Mouse (Mus musculus) limb, embryonic 11.5 days (tissue): ENCODE measurements around the gene Zfp853. TPM values are rescaled to one million over a fixed set of nuclear protein-coding genes. Genes with fewer than 3 reads are reported as not detected.

Experiments
- ATAC-seq: fragments of 200-750 bp; cut with Nextera tagmentation; 2 replicates; pipeline ENCODE4 v1.8.0; 2017; ENCODE audit warnings: low read depth; ENCODE audit not compliant: insufficient number of reproducible peaks, low FRiP score, low TSS enrichment
- DNase-seq: peaks from one replicate; pipeline ENCODE4 v3.0.0-alpha.2; 2015; ENCODE audit warnings: low spot score
- H3K27ac ChIP-seq: fragments of 300-500 bp; sonication (generic); replicated peaks from 2 replicates; pipeline ENCODE4 v1.5.1; 2014; ENCODE audit warnings: low read depth, mild to moderate bottlenecking, low read length
- H3K27me3 ChIP-seq: fragments of 300-500 bp; sonication (generic); 2 replicates; pipeline ENCODE4 v1.6.1; 2014; ENCODE audit warnings: mild to moderate bottlenecking, low read length, mixed read lengths; ENCODE audit not compliant: control insufficient read depth, insufficient read depth
- H3K36me3 ChIP-seq: fragments of 300-500 bp; sonication (generic); 2 replicates; pipeline ENCODE4 v1.6.1; 2014; ENCODE audit warnings: mild to moderate bottlenecking, low read length, moderate library complexity, mixed read lengths; ENCODE audit not compliant: control insufficient read depth, insufficient read depth
- H3K4me1 ChIP-seq: fragments of 300-500 bp; sonication (generic); 2 replicates; pipeline ENCODE4 v1.6.1; 2014; ENCODE audit warnings: low read length, mixed read lengths; ENCODE audit not compliant: control insufficient read depth, insufficient read depth
- H3K4me2 ChIP-seq: fragments of 300-500 bp; sonication (generic); 2 replicates; pipeline ENCODE4 v1.6.1; 2014; ENCODE audit warnings: low read depth, mild to moderate bottlenecking, moderate library complexity; ENCODE audit not compliant: severe bottlenecking
- H3K4me3 ChIP-seq: fragments of 300-500 bp; sonication (generic); 2 replicates; pipeline ENCODE4 v1.5.1; 2014; ENCODE audit warnings: low read depth, low read length
- H3K9ac ChIP-seq: fragments of 300-500 bp; sonication (generic); 2 replicates; pipeline ENCODE4 v1.6.1; 2014; ENCODE audit warnings: mild to moderate bottlenecking, low read length
- H3K9me3 ChIP-seq: fragments of 300-500 bp; sonication (generic); 2 replicates; pipeline ENCODE4 v1.6.1; 2016; ENCODE audit warnings: low read length; ENCODE audit not compliant: control insufficient read depth
- WGBS: fragments of 180-500 bp; shearing (Covaris S2); extraction: QIAGEN DNeasy Blood & Tissue Kit; methylation state at CpG from one replicate; pipeline ENCODE4 v1.1.7; 2014; 5-methylcytosine and 5-hydroxymethylcytosine counted together
- polyA plus RNA-seq: library from polyadenylated mRNA; unstranded; fragments of >200 nt; fragmentation: Nextera tagmentation; extraction: Ambion mirVana; gene quantifications from 2 replicates; pipeline ENCODE4 v1.2.1, GENCODE M21; 2014

The Zfp853 gene
- polyA plus RNA-seq, 1 experiment from 2014 or later, result 0.08 TPM

DNA sequence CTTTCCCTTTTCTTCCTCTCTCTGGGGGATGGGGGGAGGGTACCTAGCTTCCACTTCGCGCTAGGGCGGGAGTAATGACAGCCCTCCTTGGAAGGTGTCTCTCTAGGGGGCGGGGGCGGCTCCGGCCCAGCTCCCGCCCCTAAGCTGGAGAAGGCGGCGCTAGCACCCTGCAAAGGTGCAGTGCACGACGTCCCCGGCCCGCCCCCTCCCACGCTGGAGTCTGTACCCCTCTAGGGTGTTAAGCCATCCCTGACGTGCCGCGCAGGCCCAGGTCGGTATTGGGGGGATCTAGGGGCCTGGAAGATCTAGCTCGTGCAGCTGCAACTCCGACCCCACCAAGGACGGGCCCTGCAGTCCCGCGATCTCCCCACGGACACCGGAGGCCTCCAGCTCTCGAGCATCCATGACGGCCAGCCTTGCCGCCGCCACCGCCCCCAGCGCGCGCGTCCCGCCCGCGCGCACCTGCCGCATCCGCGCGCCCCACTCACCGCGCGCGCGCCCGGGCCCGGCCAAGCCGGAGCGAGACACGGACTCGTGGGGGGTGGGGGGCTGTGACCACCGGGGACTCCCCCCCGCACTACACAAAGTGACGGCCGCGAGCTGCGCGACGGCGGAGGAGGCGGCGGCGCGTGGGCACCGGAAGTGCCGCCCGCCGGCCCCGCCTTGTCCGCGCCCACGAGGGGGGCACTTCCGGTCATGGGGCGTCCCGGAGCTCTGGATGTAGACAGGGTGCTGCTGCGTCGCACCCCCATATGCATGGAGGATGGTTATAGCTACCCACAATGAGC, 23.9 kb downstream of the Zfp853 start, which contains the start of gene Zfp316:
TSS of gene Zfp316 (minus strand) at position 660 of the 788 bp plus-strand sequence.
- Histone ChIP-seq H3K9me3 (no peaks in the 10 kb centered on the region), H3K36me3 (no peaks in the 10 kb centered on the region), H3K27ac (peak within 1 kb of the TSS; percentile 8; the same call in 1 of the 2 replicates), H3K4me3 (peak within 1 kb of the TSS; percentile 79), H3K4me1 (0 out of 2 replicates have a peak, but pooled peaks cover 5% of the 10 kb centered on the region), H3K4me2 (peak within 1 kb of the TSS; percentile 92), H3K9ac (peak within 1 kb of the TSS; percentile 86), H3K27me3 (no peaks in the 10 kb centered on the region)
- DNase-seq, result peak; percentile 75
- WGBS, result under 1% methylated on average over 72 of the region's 79 CpGs
- peak; percentile 81 for ATAC-seq

DNA sequence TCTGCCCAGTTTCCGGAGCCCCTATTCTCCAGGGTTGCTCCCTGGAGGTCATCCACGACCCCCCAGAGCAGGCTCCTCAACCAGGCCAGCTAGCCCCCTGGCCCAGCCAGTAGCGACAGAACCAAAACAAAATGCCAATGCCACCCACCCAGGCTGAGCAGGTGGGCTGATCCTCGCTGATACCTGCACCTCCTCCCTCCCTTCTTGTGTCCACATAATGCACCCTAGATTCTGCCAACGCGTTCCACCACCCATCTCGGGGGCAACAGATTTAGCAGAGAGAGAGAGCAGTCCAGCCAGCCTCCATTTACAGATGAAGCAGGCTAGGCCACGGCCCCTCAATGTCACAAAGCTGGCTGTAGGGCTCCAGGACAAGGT, 24.4 kb downstream of the Zfp853 start:
- Histone ChIP-seq H3K4me3 (peak overlapping the region; percentile 79), H3K4me2 (peak overlapping the region; percentile 92), H3K36me3 (no peaks in the 10 kb centered on the region; the same call in 1 of the 2 replicates), H3K27ac (no peak overlapping the region), H3K27me3 (no peaks in the 10 kb centered on the region), H3K9me3 (no peaks in the 10 kb centered on the region), H3K4me1 (0 out of 2 replicates have a peak, but pooled peaks cover 5% of the 10 kb centered on the region), H3K9ac (peak overlapping the region; percentile 86)
- peak; percentile 33; the same call in 1 of the 2 replicates for ATAC-seq
- DNase-seq, result no peak
- 28% methylated on average over 8 of the region's 8 CpGs for WGBS

DNA sequence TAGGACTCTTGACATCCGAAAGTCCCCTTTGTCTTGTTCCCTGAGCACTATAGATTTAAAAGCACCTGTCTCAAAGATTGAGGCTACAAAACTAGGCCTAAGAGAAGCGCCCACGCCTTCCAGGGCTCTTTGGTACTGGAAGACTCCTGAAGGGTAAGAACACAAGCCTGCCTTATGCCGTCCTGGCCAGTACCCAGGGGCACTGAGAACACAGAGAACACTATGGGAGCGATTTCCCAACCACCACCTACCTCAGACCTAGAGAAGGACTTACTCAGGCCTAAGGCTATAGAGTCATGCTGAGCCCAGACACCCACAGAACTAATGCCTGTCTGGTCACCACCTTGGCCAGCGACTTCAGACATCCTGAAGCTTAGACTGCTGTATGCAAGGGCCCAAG, 26.6 kb downstream of the Zfp853 start:
- WGBS, result 88% methylated on average over 6 of the region's 6 CpGs
- ATAC-seq, result no peak
- Histone ChIP-seq H3K9me3 (no peaks in the 10 kb centered on the region), H3K27ac (no peak overlapping the region), H3K9ac (no peak overlapping the region), H3K4me3 (no peak overlapping the region), H3K36me3 (peaks cover 2% of the 10 kb centered on the region; the same call in 1 of the 2 replicates), H3K4me2 (no peak overlapping the region), H3K4me1 (0 out of 2 replicates have a peak, but pooled peaks cover 5% of the 10 kb centered on the region), H3K27me3 (no peaks in the 10 kb centered on the region)
- DNase-seq, result no peak

DNA sequence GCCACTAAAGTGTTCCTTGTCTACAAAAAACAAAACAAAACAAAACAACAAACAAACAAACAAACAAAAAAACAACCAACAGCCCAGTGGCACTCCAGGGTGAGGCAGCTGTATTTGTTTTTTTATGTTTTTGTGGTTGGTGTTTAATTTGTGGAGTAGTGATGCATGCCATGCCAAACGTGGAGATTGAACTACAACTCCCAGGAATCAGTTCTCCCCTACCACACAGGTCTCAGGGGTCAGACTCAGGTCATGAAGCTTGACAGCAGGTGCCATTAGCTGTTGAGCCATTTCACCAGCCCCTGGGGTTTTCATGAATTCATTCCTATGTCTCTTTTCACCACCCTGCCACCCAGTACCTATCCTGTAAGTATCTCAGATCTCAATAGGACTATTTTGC, 28.0 kb downstream of the Zfp853 start:
- H3K4me3 ChIP-seq, result no peak overlapping the region
- 0 out of 2 replicates have a peak, but pooled peaks cover 2% of the 10 kb centered on the region for H3K4me1 ChIP-seq
- H3K9me3 ChIP-seq, result no peaks in the 10 kb centered on the region
- H3K9ac ChIP-seq, result no peak overlapping the region
- no peak overlapping the region for H3K4me2 ChIP-seq
- no peaks in the 10 kb centered on the region for H3K27me3 ChIP-seq
- ATAC-seq (no peak), DNase-seq (no peak)
- no peak overlapping the region for H3K27ac ChIP-seq
- H3K36me3 ChIP-seq, result peaks cover 3% of the 10 kb centered on the region; the same call in 1 of the 2 replicates
- 52% methylated on average over 1 of the region's 1 CpGs for WGBS

DNA sequence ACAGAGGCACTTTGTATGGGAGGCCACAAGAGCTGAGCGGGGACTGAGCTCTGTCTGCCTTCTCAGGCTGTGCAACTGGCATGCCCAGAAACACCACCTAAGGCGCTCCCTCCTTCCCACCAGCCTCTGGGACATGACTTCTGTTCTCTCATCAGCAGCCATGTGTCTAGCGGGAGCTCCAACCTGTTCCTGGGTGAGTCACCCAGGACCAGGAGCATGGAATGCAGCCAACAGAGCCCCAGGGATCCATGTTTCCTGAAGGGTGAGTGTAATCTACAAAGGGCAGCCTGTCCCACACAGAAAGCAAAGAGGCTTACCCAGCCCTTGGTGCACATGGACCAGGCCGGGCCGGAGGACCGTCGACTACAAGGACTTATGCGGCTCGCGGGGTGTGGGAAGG, 28.7 kb downstream of the Zfp853 start:
- H3K27me3 ChIP-seq, result no peaks in the 10 kb centered on the region
- ATAC-seq (no peak), DNase-seq (no peak)
- H3K4me1 ChIP-seq, result no peaks in the 10 kb centered on the region
- 91% methylated on average over 10 of the region's 10 CpGs for WGBS
- no peak overlapping the region for H3K27ac ChIP-seq
- H3K9ac ChIP-seq, result no peak overlapping the region
- H3K9me3 ChIP-seq, result no peaks in the 10 kb centered on the region
- no peak overlapping the region for H3K4me2 ChIP-seq
- no peak overlapping the region for H3K4me3 ChIP-seq
- peaks cover 4% of the 10 kb centered on the region; the same call in 1 of the 2 replicates for H3K36me3 ChIP-seq

GRCm38 (mm10) chr5:143261636-143262035, 31.8 kb downstream of the Zfp853 start:
- H3K27ac ChIP-seq, result no peak overlapping the region
- ATAC-seq (no peak), DNase-seq (no peak)
- no peaks in the 10 kb centered on the region for H3K9me3 ChIP-seq
- H3K9ac ChIP-seq, result no peak overlapping the region
- WGBS, result 93% methylated on average over 8 of the region's 8 CpGs
- no peak overlapping the region for H3K4me2 ChIP-seq
- H3K4me1 ChIP-seq, result no peaks in the 10 kb centered on the region
- H3K27me3 ChIP-seq, result peaks cover 7% of the 10 kb centered on the region
- peaks cover 4% of the 10 kb centered on the region; the same call in 1 of the 2 replicates for H3K36me3 ChIP-seq
- no peak overlapping the region for H3K4me3 ChIP-seq

DNA sequence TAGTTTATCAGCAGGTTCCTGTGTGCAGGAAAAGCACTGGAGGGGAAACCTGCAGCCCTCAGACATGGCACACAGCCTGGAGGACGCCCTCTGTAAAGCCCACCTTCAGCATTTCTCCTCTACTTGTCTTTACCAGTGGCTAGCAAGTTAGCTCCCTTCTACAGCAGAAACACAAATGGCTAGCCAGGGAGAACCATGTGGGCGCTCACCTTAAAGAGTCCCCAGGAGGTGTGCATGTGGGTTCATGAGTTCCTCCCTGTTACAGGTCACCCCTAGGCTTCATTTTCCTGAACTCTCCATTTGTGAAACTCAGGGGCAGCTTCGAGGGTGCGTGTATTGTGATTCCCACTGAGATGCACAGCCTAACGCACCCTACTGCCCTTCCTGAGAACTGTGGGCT, 37.6 kb downstream of the Zfp853 start:
- H3K27ac ChIP-seq, result no peak overlapping the region
- peaks cover 2% of the 10 kb centered on the region; the same call in 1 of the 2 replicates for H3K36me3 ChIP-seq
- H3K4me2 ChIP-seq, result no peak overlapping the region
- H3K9ac ChIP-seq, result no peak overlapping the region
- H3K9me3 ChIP-seq, result 0 out of 2 replicates have a peak, but pooled peaks cover 2% of the 10 kb centered on the region
- H3K4me3 ChIP-seq, result no peak overlapping the region
- H3K27me3 ChIP-seq, result peaks cover 66% of the 10 kb centered on the region
- ATAC-seq (no peak), DNase-seq (no peak)
- WGBS, result 69% methylated on average over 5 of the region's 5 CpGs
- peaks cover 17% of the 10 kb centered on the region for H3K4me1 ChIP-seq

GRCm38 (mm10) chr5:143255131-143255519, 38.3 kb downstream of the Zfp853 start:
- no peak overlapping the region for H3K27ac ChIP-seq
- H3K27me3 ChIP-seq, result peaks cover 66% of the 10 kb centered on the region
- H3K4me1 ChIP-seq, result peaks cover 17% of the 10 kb centered on the region
- DNase-seq, result no peak
- WGBS, result 11% methylated on average over 24 of the region's 24 CpGs
- no peak overlapping the region for H3K4me3 ChIP-seq
- ATAC-seq, result no peak
- 0 out of 2 replicates have a peak, but pooled peaks cover 2% of the 10 kb centered on the region for H3K9me3 ChIP-seq
- H3K4me2 ChIP-seq, result no peak overlapping the region
- no peaks in the 10 kb centered on the region for H3K36me3 ChIP-seq
- H3K9ac ChIP-seq, result no peak overlapping the region
